Mouse (Mus musculus) megakaryocyte, embryonic 14.5 days (primary cell): ENCODE results near the gene Gpx8. TPM values are rescaled to one million over a fixed set of nuclear protein-coding genes. Genes with fewer than 3 reads are reported as not detected.

Experiments
- H3K27me3 ChIP-seq: replicated peaks from 2 replicates; pipeline ENCODE3; 2012; ENCODE audit warnings: inconsistent platforms
- H3K36me3 ChIP-seq: replicated peaks from 2 replicates; pipeline ENCODE3; 2012; ENCODE audit warnings: low read length, inconsistent platforms, mixed read lengths
- H3K4me1 ChIP-seq: 2 replicates; pipeline ENCODE4 v1.6.1; 2012; ENCODE audit warnings: inconsistent platforms
- H3K4me3 ChIP-seq: replicated peaks from 2 replicates; pipeline ENCODE3; 2012; ENCODE audit warnings: moderate library complexity, mild to moderate bottlenecking, inconsistent platforms
- H3K9me3 ChIP-seq: 2 replicates; pipeline ENCODE4 v1.6.1; 2012; ENCODE audit warnings: inconsistent platforms
- FLI1 ChIP-seq: IDR thresholded peaks from 2 replicates; pipeline ENCODE4 v1.6.1; 2012; ENCODE audit warnings: low read length, inconsistent platforms, mixed read lengths
- GATA1 ChIP-seq: IDR thresholded peaks from 3 replicates; pipeline ENCODE4 v1.6.1; 2012; ENCODE audit warnings: mixed read lengths, low read length, inconsistent platforms, borderline replicate concordance
- polyA plus RNA-seq: library from polyadenylated mRNA; stranded (reverse); fragments of >175 nt; gene quantifications from 2 replicates; pipeline ENCODE4 v1.2.3, GENCODE M21; 2012; ENCODE audit warnings: low replicate concordance; ENCODE audit not compliant: insufficient read depth

Gpx8 gene
- polyA plus RNA-seq, 1 experiment, result not detected

- peaks cover 20% of the 10 kb centered on the region for H3K4me1 ChIP-seq
- peak overlapping the region; percentile 88 for H3K4me3 ChIP-seq
- H3K9me3 ChIP-seq, result no peaks in the 10 kb centered on the region
- H3K27me3 ChIP-seq, result peaks cover 80% of the 10 kb centered on the region
- no peak for TF ChIP-seq FLI1
- no peak for TF ChIP-seq GATA1
- H3K36me3 ChIP-seq, result no peaks in the 10 kb centered on the region
These were observed 47.6 kb downstream of the Gpx8 start for GRCm38 (mm10) chr13:112998427-112999201.

- Histone ChIP-seq H3K9me3 (no peaks in the 10 kb centered on the region), H3K4me3 (no peak overlapping the region), H3K27me3 (peaks cover 88% of the 10 kb centered on the region), H3K4me1 (peaks cover 25% of the 10 kb centered on the region), H3K36me3 (no peaks in the 10 kb centered on the region)
- TF ChIP-seq FLI1 (no peak), GATA1 (no peak)
These were observed 48.8 kb downstream of the Gpx8 start for GRCm38 (mm10) chr13:112997369-112997768.

GRCm38 (mm10) chr13:112996407-112996806, 49.8 kb downstream of the Gpx8 start:
- Histone ChIP-seq H3K36me3 (no peaks in the 10 kb centered on the region), H3K4me3 (no peak overlapping the region), H3K9me3 (no peaks in the 10 kb centered on the region), H3K27me3 (peaks cover 87% of the 10 kb centered on the region), H3K4me1 (peaks cover 25% of the 10 kb centered on the region)
- TF ChIP-seq GATA1 (no peak), FLI1 (no peak)

GRCm38 (mm10) chr13:112994191-112994590, 52.0 kb downstream of the Gpx8 start:
- Histone ChIP-seq H3K27me3 (peaks cover 93% of the 10 kb centered on the region), H3K9me3 (no peaks in the 10 kb centered on the region; the same call in 1 of the 2 replicates), H3K4me3 (peak overlapping the region; percentile 89), H3K4me1 (peaks cover 43% of the 10 kb centered on the region), H3K36me3 (no peaks in the 10 kb centered on the region)
- no peak for TF ChIP-seq GATA1

- Histone ChIP-seq H3K27me3 (peaks cover 93% of the 10 kb centered on the region), H3K9me3 (no peaks in the 10 kb centered on the region; the same call in 1 of the 2 replicates), H3K4me1 (peaks cover 45% of the 10 kb centered on the region), H3K36me3 (no peaks in the 10 kb centered on the region), H3K4me3 (peak within 1 kb of the TSS; percentile 89)
- TF ChIP-seq FLI1 (no peak), GATA1 (no peak)
These were observed 52.6 kb downstream of the Gpx8 start, which contains the start of gene Mcidas for GRCm38 (mm10) chr13:112993531-112994152. Gene Mcidas (plus strand): TSS chr13:112993845.

Other genes with a start within 250 kb of the Gpx8 start
- not detected in 2 replicates for gene Plpp1, start 245.6 kb downstream of the Gpx8 start, polyA plus RNA-seq
- gene Mtrex, start 119.0 kb downstream of the Gpx8 start, polyA plus RNA-seq, result 2.0 TPM in 1 of 2 replicates, not detected in the other
- 0.47 and 3.7 TPM in 2 replicates for gene Dhx29, start 119.0 kb downstream of the Gpx8 start, polyA plus RNA-seq
- 0.67 TPM in 1 of 2 replicates, not detected in the other for gene Ccno, start 58.6 kb downstream of the Gpx8 start, polyA plus RNA-seq
- gene Mcidas, start 52.6 kb downstream of the Gpx8 start, polyA plus RNA-seq, result not detected in 2 replicates
- gene Cdc20b, start 11.3 kb downstream of the Gpx8 start, polyA plus RNA-seq, result not detected in 2 replicates
- gene Gzma, start 54.6 kb upstream of the Gpx8 start, polyA plus RNA-seq, result not detected in 2 replicates
- gene Esm1, start 163.2 kb upstream of the Gpx8 start, polyA plus RNA-seq, result not detected in 2 replicates
- gene Gzmk, start 179.5 kb upstream of the Gpx8 start, polyA plus RNA-seq, result not detected in 2 replicates
- not detected in 2 replicates for gene BC067074, start 246.7 kb upstream of the Gpx8 start, polyA plus RNA-seq